Mouse (Mus musculus): ENCODE measurements around the gene Tmem128.

Tmem128 gene

DNA sequence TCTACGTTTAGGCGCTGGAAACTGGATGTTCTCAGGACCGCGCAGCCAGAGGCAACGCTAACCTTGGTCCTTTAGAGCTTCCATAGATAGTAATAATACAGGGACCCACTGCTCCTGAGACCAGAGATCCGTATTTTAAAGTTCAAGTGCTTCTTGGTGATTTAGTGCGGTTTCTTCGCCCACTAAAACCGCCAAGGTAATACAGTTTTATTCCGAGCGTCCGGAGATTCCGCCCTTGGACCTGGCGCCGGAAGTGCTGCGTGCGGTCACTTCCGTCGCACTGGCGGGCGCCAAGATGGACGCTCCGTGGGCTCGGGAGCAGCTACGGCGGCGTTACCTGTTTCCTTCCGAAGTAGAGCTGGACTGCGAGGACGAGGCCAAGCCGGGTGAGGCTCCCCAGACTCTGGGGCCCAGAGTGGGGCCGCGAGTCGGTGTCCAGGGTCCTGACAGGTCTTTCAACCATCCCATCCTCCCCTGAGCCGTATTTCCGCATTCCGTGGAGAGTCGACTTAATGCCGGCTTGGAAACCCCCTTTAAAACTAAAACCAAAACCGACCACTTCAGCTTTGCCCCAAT, at the start of gene Tmem128:
Gene Tmem128, plus strand, starts transcription at position 79 of the 576 bp plus-strand sequence.
- peak; percentile 62 to 83 for DNase-seq

- no peak for DNase-seq
Measured at GRCm38 (mm10) chr5:38211691-38212090, 48.3 kb upstream of the Tmem128 start.

DNA sequence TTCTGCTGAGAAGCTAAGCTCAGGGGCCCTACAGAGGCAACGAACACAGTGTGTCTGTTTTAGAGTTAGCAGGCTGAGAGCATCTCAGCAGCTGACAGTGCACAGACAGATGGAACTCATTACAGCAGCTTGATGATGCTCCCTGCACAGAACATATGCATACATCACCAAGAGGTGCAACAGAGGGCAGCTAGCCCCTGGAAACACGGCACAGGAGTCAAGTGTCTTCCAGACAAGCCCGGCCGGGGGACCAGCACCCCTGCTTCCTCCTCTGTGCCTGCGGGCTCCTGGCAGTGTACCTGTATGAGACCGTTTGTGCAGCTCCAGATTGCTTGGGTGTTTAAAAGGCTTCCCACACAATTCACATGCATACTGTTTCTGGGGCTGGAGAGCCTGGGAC, 47.0 kb upstream of the Tmem128 start:
- DNase-seq, result no peak

GRCm38 (mm10) chr5:38219771-38220307, 40.1 kb upstream of the Tmem128 start:
- peak in 1 of 2 experiments; percentile 20 for DNase-seq

DNA sequence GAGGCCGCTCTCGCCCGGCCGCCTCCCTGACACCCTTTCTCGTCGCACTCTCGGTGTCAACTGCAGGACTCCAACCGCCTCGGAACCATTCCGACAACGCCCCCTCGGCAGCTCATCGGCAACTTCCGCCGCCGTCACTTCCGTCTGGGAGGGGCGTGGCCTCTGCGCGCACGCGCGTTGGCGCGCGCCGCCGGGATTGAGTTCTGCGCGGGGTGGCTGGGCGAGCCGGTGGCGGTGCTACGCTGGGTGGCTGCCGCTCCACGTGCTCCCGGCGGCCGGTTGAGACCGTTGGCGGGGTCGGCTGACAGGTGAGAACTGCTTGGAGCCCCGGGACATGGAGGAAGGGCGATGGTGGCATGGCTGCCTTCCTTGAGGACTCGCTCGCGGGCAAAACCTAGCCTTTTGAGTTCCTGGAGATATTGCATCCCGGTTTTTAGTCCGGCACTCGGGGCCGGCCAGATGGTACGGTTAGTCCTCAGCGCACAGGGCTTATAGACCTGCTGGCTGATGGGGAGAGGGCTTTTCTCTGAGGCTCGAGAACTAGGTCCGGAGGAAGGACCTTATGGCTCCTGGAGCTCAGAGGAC, 39.6 kb upstream of the Tmem128 start, which contains the start of the genes Zbtb49 and Lyar:
Gene Zbtb49, minus strand, starts transcription at position 130 of the 585 bp plus-strand sequence.
Gene Lyar, plus strand, starts transcription at position 143 of the 585 bp plus-strand sequence.
- peak; percentile 92 to 97 for DNase-seq

DNA sequence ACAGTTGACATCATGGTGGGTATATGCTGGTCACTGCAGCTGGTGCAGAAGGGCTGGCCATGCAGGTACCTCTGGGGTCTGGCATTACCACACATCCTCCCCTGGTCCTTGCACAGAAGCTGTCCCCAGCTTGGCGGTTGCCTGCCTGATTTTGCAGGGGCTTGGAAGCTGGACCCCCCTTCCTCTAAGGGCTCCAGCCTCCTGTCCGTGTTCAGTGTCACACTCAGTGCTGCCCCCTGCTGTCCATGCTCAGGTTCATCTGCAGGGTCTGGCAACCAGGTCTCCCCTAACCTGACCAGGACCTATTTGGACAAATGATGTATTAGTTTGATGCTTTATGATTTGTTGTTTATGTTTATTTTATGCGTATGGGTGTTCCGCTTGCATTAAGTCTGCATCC, 24.6 kb upstream of the Tmem128 start:
- DNase-seq, result peak; percentile 53

DNA sequence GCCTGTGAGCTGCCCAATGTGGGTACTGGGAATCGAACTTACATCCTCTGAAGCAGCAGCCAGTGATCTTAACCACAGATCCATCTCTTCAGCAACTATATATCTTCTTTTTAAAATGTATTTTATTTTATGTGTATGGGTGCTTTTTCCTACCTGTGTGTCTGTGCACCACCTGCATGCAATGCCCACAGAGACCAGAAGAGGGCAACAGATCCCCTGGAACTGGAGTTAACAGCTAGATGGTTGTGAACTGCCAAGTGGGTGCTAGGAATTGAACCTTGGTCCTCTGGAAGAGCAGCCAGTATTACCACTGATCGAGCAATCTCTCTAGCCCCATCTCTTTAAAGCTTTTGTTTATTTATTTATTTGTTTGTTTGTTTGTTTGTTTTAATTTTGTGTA, 23.4 kb upstream of the Tmem128 start:
- DNase-seq, result no peak

- no peak for DNase-seq
Measured at GRCm38 (mm10) chr5:38240727-38241472, 19.1 kb upstream of the Tmem128 start.

- no peak for DNase-seq
Measured at GRCm38 (mm10) chr5:38241473-38241834, 18.5 kb upstream of the Tmem128 start.

GRCm38 (mm10) chr5:38241966-38242365, 18.0 kb upstream of the Tmem128 start:
- no peak for DNase-seq

GRCm38 (mm10) chr5:38255195-38255594, 4.8 kb upstream of the Tmem128 start:
- no peak for DNase-seq

- no peak for DNase-seq
Measured at GRCm38 (mm10) chr5:38255644-38256043, 4.3 kb upstream of the Tmem128 start.

GRCm38 (mm10) chr5:38256551-38256950, 3.4 kb upstream of the Tmem128 start:
- no peak for DNase-seq

DNA sequence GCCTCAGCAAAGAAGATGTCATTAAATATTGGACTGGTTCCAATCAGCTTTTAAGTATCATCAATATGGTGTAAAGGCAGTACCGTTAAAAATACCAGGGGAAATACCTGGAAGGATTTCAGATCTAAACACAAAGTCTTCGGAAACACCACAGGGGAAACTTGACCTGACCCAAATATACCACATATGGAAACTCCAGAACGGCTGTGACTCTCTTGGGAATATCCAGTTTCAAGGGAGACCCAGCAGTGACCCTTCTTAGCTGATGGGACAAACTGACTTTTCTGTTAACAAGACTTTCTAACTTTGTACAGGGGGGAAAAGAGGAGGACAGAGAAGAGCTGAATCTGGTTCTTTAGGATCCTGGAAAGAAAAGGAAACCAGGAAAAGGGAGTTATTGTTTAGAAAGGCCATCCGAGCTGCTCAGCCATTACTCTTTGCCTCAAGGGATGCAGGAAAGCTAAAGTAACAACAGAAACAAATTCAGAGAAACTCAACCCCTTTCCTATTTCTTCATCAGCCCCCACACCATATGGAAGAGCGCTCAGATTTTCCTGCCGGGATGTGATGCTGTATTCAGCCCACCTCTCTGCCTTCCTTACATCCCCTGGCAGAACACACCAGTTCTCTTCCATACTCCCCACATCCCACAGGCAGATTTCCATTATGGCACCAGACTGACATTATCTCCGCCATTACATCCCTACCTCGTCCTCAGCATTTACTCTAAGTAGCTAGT, 1.8 kb upstream of the Tmem128 start:
- no peak for DNase-seq

DNA sequence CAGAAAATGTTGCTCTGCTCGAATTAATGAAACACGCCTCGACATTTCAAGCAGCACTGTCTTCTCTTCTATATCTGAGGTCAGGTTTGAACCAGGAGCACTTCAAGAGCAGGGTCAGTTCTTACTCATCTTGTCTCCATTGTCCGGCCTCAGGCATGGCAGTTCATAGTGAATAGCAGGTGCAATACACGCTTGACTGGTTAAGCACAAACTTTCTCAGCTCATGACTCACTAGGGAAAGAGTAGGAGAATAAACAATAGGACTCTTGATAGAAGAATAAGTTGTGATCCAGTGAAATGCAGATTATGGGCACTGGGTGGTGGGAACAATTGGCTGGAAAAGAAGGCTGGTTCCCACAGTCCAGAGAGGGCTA, 1.2 kb upstream of the Tmem128 start:
- DNase-seq, result no peak

DNA sequence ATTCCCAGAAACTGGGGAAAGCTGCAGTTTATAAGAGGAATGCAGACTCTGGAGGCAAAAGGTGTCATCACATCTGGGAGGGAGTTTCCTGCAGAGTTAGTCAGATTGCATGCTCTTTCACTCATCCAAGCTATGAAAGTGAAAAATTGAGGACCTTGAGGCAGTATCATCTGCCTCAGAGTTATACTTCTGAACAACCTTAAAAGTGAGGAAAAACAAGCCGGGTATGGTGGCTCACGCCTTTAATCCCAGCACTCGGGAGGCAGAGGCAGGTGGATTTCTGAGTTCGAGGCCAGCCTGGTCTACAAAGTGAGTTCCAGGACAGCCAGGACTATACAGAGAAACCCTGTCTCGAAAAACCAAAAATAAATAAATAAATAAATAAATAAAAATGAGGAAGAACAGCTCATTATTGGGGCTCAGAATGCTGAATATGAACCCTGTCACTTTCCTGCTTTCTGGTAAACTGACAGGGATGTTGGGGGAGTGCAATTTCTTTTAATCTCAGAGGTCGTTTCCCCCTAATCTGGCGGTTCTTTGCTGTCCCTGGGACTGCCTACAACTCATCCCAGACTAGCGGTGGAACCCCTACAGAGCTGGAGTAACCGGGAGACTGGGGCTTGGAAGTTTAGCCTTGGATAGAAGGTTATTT, 404 bp upstream of the Tmem128 start:
- no peak for DNase-seq

- no peak for DNase-seq
Measured at GRCm38 (mm10) chr5:38270942-38271341, 11.0 kb downstream of the Tmem128 start.

GRCm38 (mm10) chr5:38273831-38274230, 13.8 kb downstream of the Tmem128 start:
- no peak for DNase-seq

GRCm38 (mm10) chr5:38275771-38276170, 15.8 kb downstream of the Tmem128 start, which contains the start of gene Otop1:
Gene Otop1 (plus strand): TSS chr5:38275972.
- no peak for DNase-seq

DNA sequence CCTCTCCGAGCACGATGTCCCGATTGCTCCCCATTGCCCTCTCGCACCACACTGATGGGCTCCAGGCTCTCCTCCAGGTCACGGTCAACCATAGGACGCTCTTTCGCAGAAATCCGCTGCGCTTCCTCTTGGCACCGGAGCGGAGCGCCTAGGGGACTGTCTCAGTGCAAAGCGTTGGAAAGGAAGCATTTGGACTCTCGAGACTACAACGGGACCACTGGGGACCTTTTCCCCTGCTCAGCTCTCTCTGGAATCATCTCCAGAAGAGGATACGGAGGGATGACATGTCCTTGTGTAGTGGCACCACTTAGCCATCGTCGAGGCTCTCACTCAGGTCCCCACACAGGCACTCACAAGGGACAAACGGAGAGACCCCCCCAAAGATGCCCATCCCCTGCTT, 16.5 kb downstream of the Tmem128 start:
- DNase-seq, result no peak

GRCm38 (mm10) chr5:38277098-38277866, 17.3 kb downstream of the Tmem128 start:
- no peak for DNase-seq

All from cerebellum, adult 18-20 months (tissue).